Mouse (Mus musculus) CH12.LX (cell line): ENCODE data around the gene Olfr56. TPM values are rescaled to one million over a fixed set of nuclear protein-coding genes. Genes with fewer than 3 reads are reported as not detected.

Source experiments
- DNase-seq: peaks from one replicate; pipeline ENCODE4 v3.0.0-alpha.2; 2013; ENCODE audit errors: extremely low read depth
- H3K27ac ChIP-seq: 2 replicates; pipeline ENCODE4 v1.5.1; 2012; ENCODE audit warnings: low read depth, mild to moderate bottlenecking, control low read depth, moderate library complexity; ENCODE audit not compliant: insufficient read depth
- H3K27me3 ChIP-seq: replicated peaks from 2 replicates; pipeline ENCODE3; 2012; ENCODE audit warnings: inconsistent platforms
- H3K36me3 ChIP-seq, 2 experiments: replicated peaks in 1 of 2; 2 replicates each; pipeline versions ENCODE3 to v1.6.1; 2012; ENCODE audit warnings: inconsistent platforms in 1 of 2, low read length in 1 of 2, mild to moderate bottlenecking in 1 of 2, mixed read lengths in 1 of 2, moderate library complexity in 1 of 2; ENCODE audit not compliant: control insufficient read depth in 1 of 2, insufficient read depth in 1 of 2
- H3K4me1 ChIP-seq, 2 experiments: 2 replicates each; pipeline ENCODE4 v1.6.1; 2012; ENCODE audit warnings: inconsistent platforms in 1 of 2, moderate library complexity in 1 of 2; ENCODE audit not compliant: insufficient read depth in 2 of 2, control insufficient read depth in 1 of 2
- H3K4me2 ChIP-seq: 2 replicates; pipeline ENCODE4 v1.6.1; 2012; ENCODE audit warnings: low read depth, mild to moderate bottlenecking, control low read depth; ENCODE audit not compliant: poor library complexity, insufficient read depth, severe bottlenecking
- H3K4me3 ChIP-seq, 3 experiments: fragments of 150-350 bp in 1 of 3; sonication (generic) in 1 of 3; replicated peaks in 1 of 3; 2 replicates each; pipeline versions ENCODE3 to v1.5.1; 2011 to 2012; ENCODE audit warnings: low read depth in 2 of 3, low read length in 2 of 3, mild to moderate bottlenecking in 2 of 3, moderate library complexity in 2 of 3, control low read depth in 1 of 3, improper control_type of control experiment in 1 of 3, inconsistent platforms in 1 of 3, mixed read lengths in 1 of 3; ENCODE audit not compliant: poor library complexity in 1 of 3
- H3K79me2 ChIP-seq: replicated peaks from 2 replicates; pipeline ENCODE4 v1.6.1; 2012; ENCODE audit warnings: mild to moderate bottlenecking, moderate library complexity; ENCODE audit not compliant: control insufficient read depth, poor library complexity, insufficient read depth, severe bottlenecking; ENCODE audit errors: extremely low read depth
- H3K9ac ChIP-seq: 2 replicates; pipeline ENCODE4 v1.6.1; 2012; ENCODE audit warnings: low read depth, mild to moderate bottlenecking, control low read depth, moderate library complexity; ENCODE audit not compliant: insufficient read depth
- H3K9me3 ChIP-seq: replicated peaks from 2 replicates; pipeline ENCODE3; 2012; ENCODE audit warnings: low read length, inconsistent platforms, mixed read lengths
- CHD1 ChIP-seq: IDR thresholded peaks from 2 replicates; pipeline ENCODE4 v1.6.1; 2012; ENCODE audit warnings: low read depth, low read length, improper control_type of control experiment, inconsistent platforms
- CHD2 ChIP-seq: IDR thresholded peaks from 2 replicates; pipeline ENCODE4 v1.6.1; 2011; ENCODE audit warnings: low read length, improper control_type of control experiment
- E2F4 ChIP-seq: IDR thresholded peaks from 2 replicates; pipeline ENCODE4 v1.6.1; 2011; ENCODE audit warnings: low read depth, low read length, improper control_type of control experiment; ENCODE audit not compliant: insufficient replicate concordance
- ELF1 ChIP-seq: IDR thresholded peaks from 2 replicates; pipeline ENCODE4 v1.6.1; 2014; ENCODE audit warnings: low read depth, mild to moderate bottlenecking, inconsistent platforms, low read length, improper control_type of control experiment
- EP300 ChIP-seq: IDR thresholded peaks from 2 replicates; pipeline ENCODE4 v1.6.1; 2011; ENCODE audit warnings: low read length, improper control_type of control experiment
- ETS1 ChIP-seq: conservative IDR thresholded peaks from 2 replicates; pipeline ENCODE4 v1.6.1; 2012; ENCODE audit warnings: low read depth, mild to moderate bottlenecking, inconsistent platforms, low read length, improper control_type of control experiment, moderate library complexity
- IRF4 ChIP-seq: IDR thresholded peaks from 2 replicates; pipeline ENCODE4 v1.6.1; 2014; ENCODE audit warnings: low read depth, mild to moderate bottlenecking, inconsistent platforms, low read length, improper control_type of control experiment
- JUND ChIP-seq: conservative IDR thresholded peaks from 2 replicates; pipeline ENCODE4 v1.6.1; 2011; ENCODE audit warnings: low read depth, low read length, improper control_type of control experiment
- KAT2A ChIP-seq: IDR thresholded peaks from 2 replicates; pipeline ENCODE4 v1.6.1; 2012; ENCODE audit warnings: low read length, improper control_type of control experiment, inconsistent platforms; ENCODE audit not compliant: insufficient replicate concordance
- MAFK ChIP-seq: IDR thresholded peaks from 2 replicates; pipeline ENCODE4 v1.6.1; 2011; ENCODE audit warnings: low read length, improper control_type of control experiment; ENCODE audit not compliant: insufficient replicate concordance
- MAZ ChIP-seq: IDR thresholded peaks from 2 replicates; pipeline ENCODE4 v1.6.1; 2012; ENCODE audit warnings: low read depth, mild to moderate bottlenecking, inconsistent platforms, low read length, improper control_type of control experiment, moderate library complexity
- MYC ChIP-seq: IDR thresholded peaks from 2 replicates; pipeline ENCODE4 v1.6.1; 2011; ENCODE audit warnings: low read depth, mild to moderate bottlenecking, improper control_type of control experiment, low read length
- PAX5 ChIP-seq: IDR thresholded peaks from 2 replicates; pipeline ENCODE4 v1.6.1; 2012; ENCODE audit warnings: low read length, inconsistent platforms, mixed read lengths
- POLR2A ChIP-seq: IDR thresholded peaks from 2 replicates; pipeline ENCODE4 v1.6.1; 2011; ENCODE audit warnings: low read depth, mild to moderate bottlenecking, improper control_type of control experiment, low read length
- POLR2AphosphoS2 ChIP-seq: IDR thresholded peaks from 2 replicates; pipeline ENCODE4 v1.6.1; 2011; ENCODE audit warnings: low read depth, low read length, improper control_type of control experiment
- RCOR1 ChIP-seq: conservative IDR thresholded peaks from 2 replicates; pipeline ENCODE4 v1.6.1; 2012; ENCODE audit warnings: low read depth, mild to moderate bottlenecking, inconsistent platforms, low read length, improper control_type of control experiment
- SIN3A ChIP-seq: IDR thresholded peaks from 2 replicates; pipeline ENCODE4 v1.6.1; 2012; ENCODE audit warnings: low read length, improper control_type of control experiment, inconsistent platforms
- SMC3 ChIP-seq: IDR thresholded peaks from 2 replicates; pipeline ENCODE4 v1.6.1; 2011; ENCODE audit warnings: low read depth, low read length, improper control_type of control experiment
- TBP ChIP-seq: conservative IDR thresholded peaks from 2 replicates; pipeline ENCODE4 v1.6.1; 2011; ENCODE audit warnings: low read depth, low read length, improper control_type of control experiment
- TCF12 ChIP-seq: IDR thresholded peaks from 2 replicates; pipeline ENCODE4 v1.6.1; 2014; ENCODE audit warnings: low read depth, mild to moderate bottlenecking, inconsistent platforms, low read length, improper control_type of control experiment
- UBTF ChIP-seq: IDR thresholded peaks from 2 replicates; pipeline ENCODE4 v1.6.1; 2012; ENCODE audit warnings: low read depth, mild to moderate bottlenecking, inconsistent platforms, low read length, improper control_type of control experiment, moderate library complexity
- USF1 ChIP-seq: IDR thresholded peaks from 2 replicates; pipeline ENCODE4 v1.6.1; 2014; ENCODE audit warnings: low read depth, mild to moderate bottlenecking, inconsistent platforms, low read length, improper control_type of control experiment
- ZKSCAN1 ChIP-seq: IDR thresholded peaks from 2 replicates; pipeline ENCODE4 v1.6.1; 2012; ENCODE audit warnings: low read depth, inconsistent platforms, low read length, improper control_type of control experiment, borderline replicate concordance
- ZMIZ1 ChIP-seq: IDR thresholded peaks from 2 replicates; pipeline ENCODE4 v1.6.1; 2012; ENCODE audit warnings: low read depth, mild to moderate bottlenecking, inconsistent platforms, low read length, improper control_type of control experiment
- ZNF384 ChIP-seq: IDR thresholded peaks from 2 replicates; pipeline ENCODE4 v1.6.1; 2012; ENCODE audit warnings: low read depth, low read length, improper control_type of control experiment, inconsistent platforms
- dilution Hi-C: fragments of 300-500 bp; cut with MboI; formaldehyde crosslinking; loops from 2 replicates; pipeline ENCODE4 v1.14.3; 2020; ENCODE audit warnings: low sequenced_read_pairs; ENCODE audit not compliant: extremely low pct_unique_long_range_greater_than_20kb, extremely low pct_ligation_motif_present
- in situ Hi-C: fragments of 300-500 bp; cut with MboI; formaldehyde crosslinking; loops from 3 replicates; pipeline ENCODE4 v1.14.3; 2019; ENCODE audit warnings: low sequenced_read_pairs, low pct_ligation_motif_present, low pct_unique_long_range_greater_than_20kb, mixed read lengths
- polyA plus RNA-seq: library from polyadenylated mRNA; unstranded; fragments of >175 nt; gene quantifications from 2 replicates; pipeline ENCODE4 v1.2.1, GENCODE M21; 2012; ENCODE audit warnings: low read depth; ENCODE audit not compliant: insufficient read length
- total RNA-seq, 2 experiments: library from RNA; depleted of rRNA; stranded (reverse); fragments of 300-350 nt in 1 of 2; fragments of >200 nt in 1 of 2; gene quantifications; 2 replicates each; pipeline ENCODE4 v1.2.3; 2012 to 2014

The Olfr56 gene
- total and polyA plus RNA-seq, 3 experiments, result not detected

GRCm38 (mm10) chr11:49090551-49090950 lies 111.9 kb downstream of the Olfr56 start:
- no peak for DNase-seq
- in situ Hi-C loops, result no loop called here
- H3K4me1 ChIP-seq, result peaks cover 0 to 25% of the 10 kb centered on the region in 2 experiments
- H3K36me3 ChIP-seq, result no peaks in the 10 kb centered on the region
- no peaks in the 10 kb centered on the region for H3K9me3 ChIP-seq
- no peak overlapping the region for H3K4me2 ChIP-seq
- H3K79me2 ChIP-seq, result no peaks in the 10 kb centered on the region; the same call in 1 of the 2 replicates
- no peak overlapping the region for H3K4me3 ChIP-seq
- H3K27me3 ChIP-seq, result no peaks in the 10 kb centered on the region
- H3K27ac ChIP-seq, result no peak overlapping the region
- dilution Hi-C loops, result no loop called here
- TF ChIP-seq ETS1 (no peak), USF1 (no peak), CHD2 (no peak), MAFK (no peak), ZKSCAN1 (no peak), JUND (no peak), SIN3A (no peak), SMC3 (no peak), UBTF (no peak), ZMIZ1 (no peak), MYC (no peak), E2F4 (no peak), KAT2A (no peak), TBP (no peak), IRF4 (no peak), MAZ (no peak), POLR2AphosphoS2 (no peak), ELF1 (no peak)
- H3K9ac ChIP-seq, result no peak overlapping the region

GRCm38 (mm10) chr11:49091171-49091570 lies 112.5 kb downstream of the Olfr56 start:
- in situ Hi-C loops, result no loop called here
- Histone ChIP-seq H3K27me3 (no peaks in the 10 kb centered on the region), H3K9ac (no peak overlapping the region), H3K79me2 (no peaks in the 10 kb centered on the region; the same call in 1 of the 2 replicates), H3K9me3 (no peaks in the 10 kb centered on the region), H3K4me1 (peaks cover 0 to 25% of the 10 kb centered on the region in 2 experiments; a peak in 3 of 4 replicates), H3K4me2 (no peak overlapping the region), H3K27ac (no peak overlapping the region), H3K36me3 (no peaks in the 10 kb centered on the region), H3K4me3 (no peak overlapping the region)
- no peak for DNase-seq
- dilution Hi-C loops, result no loop called here
- TF ChIP-seq RCOR1 (no peak), SIN3A (no peak), TCF12 (no peak), POLR2A (no peak), ETS1 (no peak), ZNF384 (no peak), CHD1 (no peak), PAX5 (no peak), EP300 (no peak), TBP (no peak), E2F4 (no peak), CHD2 (no peak), ZKSCAN1 (no peak)
